Mouse (Mus musculus) C2C12 (cell line): Measurements from ENCODE around the gene Spag16. TPM values are rescaled to one million over a fixed set of nuclear protein-coding genes. Genes with fewer than 3 reads are reported as not detected.

Experiments used
- H3K27me3 ChIP-seq: one replicate; pipeline ENCODE4 v1.6.1; 2011; ENCODE audit not compliant: control insufficient read depth, insufficient read depth, insufficient read length
- H3K36me3 ChIP-seq: one replicate; pipeline ENCODE4 v1.6.1; 2011; ENCODE audit not compliant: control insufficient read depth, insufficient read depth
- H3K4me3 ChIP-seq: one replicate; pipeline ENCODE4 v1.5.1; 2011; ENCODE audit warnings: mild to moderate bottlenecking, control low read depth; ENCODE audit not compliant: poor library complexity, insufficient read depth, severe bottlenecking
- H3K79me2 ChIP-seq: one replicate; pipeline ENCODE4 v1.6.1; 2011; ENCODE audit not compliant: control insufficient read depth, insufficient read depth
- H3K79me3 ChIP-seq: one replicate; pipeline ENCODE4 v1.6.1; 2011; ENCODE audit warnings: low read depth, control low read depth
- H3ac ChIP-seq: one replicate; pipeline ENCODE3; 2011; ENCODE audit warnings: low read depth; ENCODE audit not compliant: control insufficient read depth, insufficient read length
- CEBPB ChIP-seq: IDR thresholded peaks from one replicate; pipeline ENCODE4 v1.6.1; 2011; ENCODE audit warnings: low read depth, mild to moderate bottlenecking, control low read depth, moderate library complexity
- CTCF ChIP-seq: IDR thresholded peaks from one replicate; pipeline ENCODE4 v1.5.1; 2011; ENCODE audit not compliant: control insufficient read depth, insufficient read depth, insufficient read length
- FOSL1 ChIP-seq: IDR thresholded peaks from one replicate; pipeline ENCODE4 v1.8.0; 2011; ENCODE audit warnings: mild to moderate bottlenecking, low read length; ENCODE audit not compliant: poor library complexity, insufficient read depth, severe bottlenecking
- MAX ChIP-seq: IDR thresholded peaks from one replicate; pipeline ENCODE4 v1.6.1; 2011; ENCODE audit warnings: mild to moderate bottlenecking, control low read depth
- MYOD1 ChIP-seq: IDR thresholded peaks from one replicate; pipeline ENCODE4 v1.6.1; 2011; ENCODE audit warnings: low read depth; ENCODE audit not compliant: control insufficient read depth, insufficient read length
- MYOG ChIP-seq: IDR thresholded peaks from one replicate; pipeline ENCODE4 v1.6.1; 2011; ENCODE audit not compliant: control insufficient read depth, insufficient read length; ENCODE audit errors: extremely low read depth
- USF1 ChIP-seq: IDR thresholded peaks from one replicate; pipeline ENCODE4 v1.6.1; 2011; ENCODE audit warnings: low read depth, mild to moderate bottlenecking, control low read depth, moderate library complexity
- polyA plus RNA-seq: library from polyadenylated mRNA; unstranded; fragments of >200 nt; fragmentation: generic; extraction: Trizol; gene quantifications from one replicate; pipeline ENCODE4 v1.2.1, GENCODE M21; 2012; ENCODE audit warnings: missing spikeins

Gene Spag16
- polyA plus RNA-seq, 1 experiment, result not detected

DNA sequence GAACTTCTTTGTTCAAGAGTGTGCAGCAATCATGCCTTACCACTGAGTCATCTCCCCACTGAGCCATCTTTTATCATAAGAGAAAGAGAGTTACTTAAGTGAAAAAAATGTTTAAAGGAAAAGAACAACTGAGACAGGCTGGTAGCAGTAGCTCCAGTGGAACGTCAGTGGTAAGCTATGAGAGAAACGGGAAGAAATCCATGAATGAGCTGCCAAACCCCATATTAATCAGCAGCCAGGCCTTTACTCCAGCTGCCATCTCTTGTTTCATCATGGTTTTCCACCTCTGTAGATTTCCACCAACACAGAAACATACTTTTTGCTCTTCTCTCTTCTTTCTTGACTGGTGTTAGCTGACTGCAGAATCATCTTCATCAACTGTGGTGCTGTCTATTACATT is 308.8 kb downstream of the Spag16 start:
- Histone ChIP-seq H3K79me3 (no peaks in the 10 kb centered on the region), H3ac (no peak overlapping the region), H3K27me3 (no peaks in the 10 kb centered on the region), H3K4me3 (no peak overlapping the region), H3K79me2 (no peaks in the 10 kb centered on the region), H3K36me3 (no peaks in the 10 kb centered on the region)
- TF ChIP-seq MYOD1 (peak; percentile 64), USF1 (no peak), MAX (no peak), FOSL1 (peak; percentile 4)

DNA sequence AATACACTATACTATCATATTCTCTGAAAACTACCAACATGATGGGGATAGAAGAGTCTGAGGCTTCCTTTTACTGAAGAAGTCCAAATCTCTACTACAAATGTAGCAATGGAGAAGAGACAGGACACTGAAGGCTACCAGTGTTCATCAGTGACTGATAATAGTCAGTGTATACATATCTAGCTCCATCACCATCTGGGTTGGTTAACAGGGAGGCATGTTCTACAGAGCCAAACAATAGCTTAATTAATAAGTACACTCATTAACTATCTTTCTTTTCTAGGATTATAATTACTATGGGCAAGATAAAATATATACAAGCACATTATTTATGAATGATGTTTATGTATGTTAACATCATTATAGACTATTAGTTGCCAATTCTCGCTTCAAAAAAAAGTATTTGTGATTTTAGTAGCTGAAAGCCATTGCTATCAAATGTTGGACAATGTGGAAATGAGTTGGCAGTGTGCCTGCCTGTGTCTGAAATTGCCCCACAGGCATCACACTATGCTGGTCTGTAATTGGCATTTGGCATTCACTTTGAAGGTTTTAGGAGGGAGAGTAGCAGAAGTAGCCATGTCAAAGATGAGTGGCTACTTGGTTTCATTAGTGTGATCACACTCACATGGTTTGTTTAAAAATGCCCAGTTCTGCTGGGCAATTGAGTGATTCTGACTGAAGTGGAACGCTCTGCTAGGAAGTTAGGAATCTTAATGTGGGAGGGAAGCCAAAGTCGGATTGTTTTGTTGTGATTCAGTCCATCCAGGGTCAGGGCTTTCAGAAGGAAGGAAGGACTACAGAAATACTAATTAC is 338.8 kb downstream of the Spag16 start:
- no peaks in the 10 kb centered on the region for H3K36me3 ChIP-seq
- no peak overlapping the region for H3ac ChIP-seq
- H3K4me3 ChIP-seq, result no peak overlapping the region
- H3K79me2 ChIP-seq, result no peaks in the 10 kb centered on the region
- no peaks in the 10 kb centered on the region for H3K79me3 ChIP-seq
- no peaks in the 10 kb centered on the region for H3K27me3 ChIP-seq
- TF ChIP-seq FOSL1 (no peak), MYOD1 (no peak), MAX (no peak), CTCF (no peak), MYOG (no peak), CEBPB (no peak), USF1 (no peak)

DNA sequence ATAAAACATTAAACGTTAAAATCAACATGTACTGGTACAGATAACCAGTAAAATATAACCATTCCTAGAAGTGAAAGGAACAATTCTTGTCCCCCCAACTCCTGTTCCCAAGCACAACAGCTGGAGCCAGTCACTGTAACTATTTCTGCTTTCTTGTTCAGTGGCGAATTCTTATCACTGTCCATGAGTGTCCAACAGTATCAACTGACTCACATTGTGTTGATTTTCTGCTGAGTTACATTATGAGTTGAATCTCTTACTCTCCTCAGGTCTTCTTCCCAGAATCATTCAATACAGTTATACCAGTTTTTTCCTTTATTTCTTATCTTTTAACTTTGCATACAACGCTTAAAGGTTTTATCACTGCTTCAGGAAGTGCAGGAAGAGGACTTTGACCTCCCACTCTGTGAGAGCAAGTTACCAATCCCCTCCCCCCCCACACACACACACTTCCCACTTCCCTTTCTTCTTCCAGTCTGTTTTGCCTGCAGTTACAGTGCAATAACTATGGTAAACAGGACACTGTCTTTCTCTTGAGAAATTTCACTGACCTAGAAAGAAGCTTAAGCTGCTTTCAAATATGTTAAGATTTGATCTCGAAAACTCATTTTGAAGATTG is 353.5 kb downstream of the Spag16 start:
- Histone ChIP-seq H3K36me3 (no peaks in the 10 kb centered on the region), H3K4me3 (no peak overlapping the region), H3K79me3 (no peaks in the 10 kb centered on the region), H3K79me2 (no peaks in the 10 kb centered on the region), H3K27me3 (no peaks in the 10 kb centered on the region), H3ac (no peak overlapping the region)
- TF ChIP-seq CTCF (no peak), MYOG (no peak), FOSL1 (no peak), USF1 (no peak), MYOD1 (no peak), MAX (no peak), CEBPB (no peak)

- Histone ChIP-seq H3K27me3 (no peaks in the 10 kb centered on the region), H3K79me3 (no peaks in the 10 kb centered on the region)
- TF ChIP-seq MYOD1, result no peak
- TF ChIP-seq MAX, result no peak
- no peak for TF ChIP-seq FOSL1
- no peak for TF ChIP-seq CEBPB
- no peak for TF ChIP-seq CTCF
- no peak for TF ChIP-seq MYOG
- no peak for TF ChIP-seq USF1
These were observed 438.0 kb downstream of the Spag16 start for GRCm38 (mm10) chr1:70264815-70265214.

GRCm38 (mm10) chr1:70265920-70266505 is 439.2 kb downstream of the Spag16 start:
- H3K4me3 ChIP-seq, result no peak overlapping the region

More at GRCm38 (mm10) chr1:70264815-70265214, 438.0 kb downstream of the Spag16 start:
- no peaks in the 10 kb centered on the region for H3K36me3 ChIP-seq
- H3ac ChIP-seq, result no peak overlapping the region
- H3K4me3 ChIP-seq, result no peak overlapping the region
- H3K79me2 ChIP-seq, result no peaks in the 10 kb centered on the region

More at GRCm38 (mm10) chr1:70265920-70266505, 439.2 kb downstream of the Spag16 start:
- no peak for TF ChIP-seq MYOG
- TF ChIP-seq CTCF, result no peak
- TF ChIP-seq FOSL1, result no peak
- no peak for TF ChIP-seq CEBPB
- no peak for TF ChIP-seq MYOD1
- TF ChIP-seq USF1, result no peak
- Histone ChIP-seq H3K27me3 (no peaks in the 10 kb centered on the region), H3K79me2 (no peaks in the 10 kb centered on the region), H3K36me3 (no peaks in the 10 kb centered on the region), H3K79me3 (no peaks in the 10 kb centered on the region), H3ac (no peak overlapping the region)
